Mouse (Mus musculus): Measurements from ENCODE around the gene Hdhd5. TPM values are rescaled to one million over a fixed set of nuclear protein-coding genes. Genes with fewer than 3 reads are reported as not detected.

Hdhd5 gene
- polyA plus RNA-seq, 1 experiment from 2014 or later, result 13.5 TPM

DNA sequence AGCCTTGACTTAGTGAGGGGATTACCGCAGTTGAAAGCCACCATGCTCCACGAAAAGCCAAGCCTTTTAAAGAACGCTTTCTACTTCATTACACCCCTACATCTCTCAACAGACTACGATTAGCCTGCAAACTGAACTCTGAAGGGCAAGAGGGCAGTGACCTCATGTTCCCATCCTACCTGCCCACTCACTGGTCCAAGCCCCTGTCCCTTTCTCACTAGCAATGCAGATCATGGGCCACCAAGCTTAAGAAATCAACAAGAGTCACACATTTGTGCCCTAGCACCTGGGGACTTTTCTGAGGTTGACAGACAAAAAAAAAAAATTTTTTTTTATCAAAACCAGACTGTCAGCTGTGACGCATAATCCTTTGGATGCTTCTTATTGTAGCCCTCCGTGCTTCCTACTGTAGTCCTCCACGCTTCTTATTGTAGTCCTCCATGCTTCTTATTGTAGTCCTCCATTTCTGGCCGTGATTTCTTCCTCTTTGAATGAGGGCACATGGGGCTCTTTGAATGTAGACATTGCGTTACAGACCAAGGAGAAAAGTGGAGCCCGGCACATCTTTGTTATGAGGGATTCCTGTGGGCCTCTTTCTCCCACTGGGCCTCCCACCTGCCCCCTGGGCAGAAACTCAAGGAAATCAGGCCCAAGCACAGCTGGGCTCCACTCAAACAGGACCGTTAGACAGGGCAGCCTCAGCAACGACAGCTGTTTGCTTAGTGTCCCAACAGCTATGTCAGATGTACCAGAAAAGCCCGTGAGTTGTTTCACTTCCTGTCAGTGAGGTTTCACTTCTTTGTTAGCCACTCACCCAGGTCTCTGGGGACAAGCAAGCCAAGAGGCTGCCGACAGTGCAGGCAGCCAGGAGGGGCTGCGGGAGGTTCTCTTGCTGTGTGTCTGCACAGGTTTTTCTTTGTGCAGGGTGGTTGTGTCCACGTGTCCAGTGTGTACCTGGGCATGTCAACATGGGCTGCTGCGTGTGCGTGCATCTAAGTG is 36.1 kb upstream of the Hdhd5 start:
- ATAC-seq (replicated peaks; ENCODE audit: low FRiP score, low TSS enrichment, low read depth), result no peak
- H3K4me1 ChIP-seq (replicated peaks; ENCODE audit: control insufficient read depth, insufficient read depth, low read length), result no peaks in the 10 kb centered on the region
- H3K27ac ChIP-seq (ENCODE audit: low read depth), result no peak overlapping the region
- no peaks in the 10 kb centered on the region for H3K9me3 ChIP-seq (ENCODE audit: control insufficient read depth, low read length)
- DNase-seq (ENCODE audit: low spot score), result no peak
- H3K4me3 ChIP-seq (ENCODE audit: low read depth, low read length), result no peak overlapping the region
- no peak overlapping the region for H3K4me2 ChIP-seq (ENCODE audit: low read length)
- H3K36me3 ChIP-seq (ENCODE audit: control insufficient read depth, insufficient read depth, low read length), result no peaks in the 10 kb centered on the region
- H3K9ac ChIP-seq (ENCODE audit: low read length), result no peak overlapping the region
- no peaks in the 10 kb centered on the region for H3K27me3 ChIP-seq (replicated peaks; ENCODE audit: control insufficient read depth, insufficient read depth, low read length)
- 71% methylated on average over 18 of the region's 18 CpGs for WGBS

DNA sequence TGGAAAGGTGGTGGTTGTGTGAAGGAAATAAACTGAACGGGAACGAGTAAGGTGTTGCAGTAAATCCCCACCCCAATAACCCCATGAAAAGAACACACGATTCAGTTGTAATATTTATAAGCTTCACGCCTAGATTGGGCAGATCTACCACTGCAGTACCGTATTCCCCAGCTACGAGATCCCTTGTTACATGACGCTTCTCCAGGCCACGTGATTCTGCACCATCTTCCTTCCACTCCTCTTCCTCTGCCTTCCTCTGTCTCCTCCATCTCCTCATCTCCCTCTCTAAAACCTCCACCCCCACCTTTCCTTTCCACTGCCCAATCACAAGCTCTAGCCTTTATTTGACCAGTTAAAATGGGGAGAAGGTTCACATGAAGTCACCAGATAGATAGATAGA is 25.5 kb upstream of the Hdhd5 start:
- Histone ChIP-seq H3K9ac (ENCODE audit: low read length) (no peak overlapping the region), H3K4me3 (ENCODE audit: low read depth, low read length) (no peak overlapping the region), H3K27me3 (replicated peaks; ENCODE audit: control insufficient read depth, insufficient read depth, low read length) (no peaks in the 10 kb centered on the region), H3K9me3 (ENCODE audit: control insufficient read depth, low read length) (no peaks in the 10 kb centered on the region), H3K36me3 (ENCODE audit: control insufficient read depth, insufficient read depth, low read length) (no peaks in the 10 kb centered on the region), H3K4me2 (ENCODE audit: low read length) (no peak overlapping the region), H3K4me1 (replicated peaks; ENCODE audit: control insufficient read depth, insufficient read depth, low read length) (no peaks in the 10 kb centered on the region), H3K27ac (ENCODE audit: low read depth) (no peak overlapping the region)
- ATAC-seq (replicated peaks; ENCODE audit: low FRiP score, low TSS enrichment, low read depth) (no peak), DNase-seq (ENCODE audit: low spot score) (no peak)
- WGBS, result 86% methylated on average over 8 of the region's 8 CpGs

DNA sequence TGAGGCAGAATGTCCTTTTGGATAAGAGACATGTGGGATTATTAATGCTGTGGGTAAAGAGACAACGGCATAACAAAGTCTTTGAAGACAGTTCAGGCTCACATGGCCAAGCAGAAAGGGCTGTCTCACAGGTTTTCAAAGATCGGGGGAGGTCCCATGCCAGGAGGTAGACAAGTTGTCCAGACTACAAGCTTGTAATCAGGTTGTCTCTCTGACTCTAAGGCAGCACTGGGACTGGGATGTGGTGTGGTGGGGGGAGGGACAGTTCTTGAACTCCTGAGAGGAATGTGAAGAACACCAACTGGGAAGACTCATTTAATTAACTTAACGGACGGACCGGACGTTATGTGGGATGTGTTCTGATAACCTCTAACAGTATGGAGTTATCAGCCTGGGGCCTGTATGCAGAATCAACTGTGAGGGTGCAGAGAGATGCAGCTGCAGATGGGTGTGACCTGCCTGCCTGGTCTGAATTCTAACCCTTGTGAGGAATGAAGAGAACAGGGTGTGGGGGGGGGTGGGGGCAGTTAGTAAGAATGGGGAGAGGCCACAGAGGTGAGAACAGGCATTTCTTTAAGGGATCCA is 25.0 kb upstream of the Hdhd5 start:
- Histone ChIP-seq H3K27me3 (replicated peaks; ENCODE audit: control insufficient read depth, insufficient read depth, low read length) (no peaks in the 10 kb centered on the region), H3K4me1 (replicated peaks; ENCODE audit: control insufficient read depth, insufficient read depth, low read length) (no peaks in the 10 kb centered on the region), H3K4me2 (ENCODE audit: low read length) (no peak overlapping the region), H3K36me3 (ENCODE audit: control insufficient read depth, insufficient read depth, low read length) (no peaks in the 10 kb centered on the region), H3K9me3 (ENCODE audit: control insufficient read depth, low read length) (no peaks in the 10 kb centered on the region), H3K27ac (ENCODE audit: low read depth) (no peak overlapping the region), H3K9ac (ENCODE audit: low read length) (no peak overlapping the region), H3K4me3 (ENCODE audit: low read depth, low read length) (no peak overlapping the region)
- ATAC-seq (replicated peaks; ENCODE audit: low FRiP score, low TSS enrichment, low read depth), result no peak
- no peak for DNase-seq (ENCODE audit: low spot score)
- 87% methylated on average over 6 of the region's 6 CpGs for WGBS

DNA sequence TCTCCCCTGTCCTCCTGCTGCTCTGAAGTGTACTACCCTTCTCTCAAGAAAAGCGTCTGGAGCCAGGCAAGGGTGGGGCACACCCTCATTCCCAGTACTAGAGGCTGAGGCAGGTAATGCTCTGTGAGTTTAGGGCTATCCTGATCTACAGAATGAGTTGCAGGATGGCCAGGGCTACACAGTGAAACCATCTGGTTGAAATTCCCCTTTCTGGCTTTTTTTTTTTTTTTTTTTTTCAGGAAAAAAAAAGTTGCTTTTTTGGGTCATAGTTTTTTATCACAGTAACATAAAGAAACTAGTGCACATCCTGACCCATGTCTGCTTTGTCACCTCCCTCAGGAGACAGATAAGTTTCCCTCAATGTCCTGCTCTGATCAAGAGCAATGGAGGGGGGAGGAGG is 24.0 kb upstream of the Hdhd5 start:
- H3K27ac ChIP-seq (ENCODE audit: low read depth), result no peak overlapping the region
- H3K9ac ChIP-seq (ENCODE audit: low read length), result no peak overlapping the region
- no peak for ATAC-seq (replicated peaks; ENCODE audit: low FRiP score, low TSS enrichment, low read depth)
- H3K4me1 ChIP-seq (replicated peaks; ENCODE audit: control insufficient read depth, insufficient read depth, low read length), result no peaks in the 10 kb centered on the region
- H3K36me3 ChIP-seq (ENCODE audit: control insufficient read depth, insufficient read depth, low read length), result no peaks in the 10 kb centered on the region
- no peak for DNase-seq (ENCODE audit: low spot score)
- H3K9me3 ChIP-seq (ENCODE audit: control insufficient read depth, low read length), result no peaks in the 10 kb centered on the region
- H3K27me3 ChIP-seq (replicated peaks; ENCODE audit: control insufficient read depth, insufficient read depth, low read length), result no peaks in the 10 kb centered on the region
- no peak overlapping the region for H3K4me2 ChIP-seq (ENCODE audit: low read length)
- WGBS, result 54% methylated on average over 1 of the region's 1 CpGs
- H3K4me3 ChIP-seq (ENCODE audit: low read depth, low read length), result no peak overlapping the region

DNA sequence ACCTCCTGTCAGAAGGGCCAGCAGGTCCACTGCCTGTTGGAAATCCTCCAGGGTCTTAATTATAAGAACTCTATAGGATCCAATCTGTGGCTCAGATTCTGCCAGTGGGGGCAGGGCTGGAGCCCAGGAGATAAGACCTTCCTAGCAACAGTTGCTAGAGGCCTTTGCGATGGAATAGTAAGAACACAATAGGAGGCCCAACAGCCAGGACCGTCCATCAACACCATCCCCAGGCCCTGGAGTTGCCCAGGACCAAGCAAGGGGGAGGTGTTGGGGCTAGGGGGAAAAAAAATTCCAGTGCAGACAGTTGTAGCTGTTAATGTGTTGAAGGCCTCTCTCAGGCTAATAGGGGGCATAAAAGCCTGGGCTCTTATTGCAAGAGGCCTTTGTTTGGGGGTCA is 19.1 kb upstream of the Hdhd5 start:
- Histone ChIP-seq H3K4me3 (ENCODE audit: low read depth, low read length) (no peak overlapping the region), H3K27ac (ENCODE audit: low read depth) (no peak overlapping the region), H3K9ac (ENCODE audit: low read length) (no peak overlapping the region), H3K36me3 (ENCODE audit: control insufficient read depth, insufficient read depth, low read length) (no peaks in the 10 kb centered on the region), H3K27me3 (replicated peaks; ENCODE audit: control insufficient read depth, insufficient read depth, low read length) (no peaks in the 10 kb centered on the region), H3K4me2 (ENCODE audit: low read length) (no peak overlapping the region), H3K4me1 (replicated peaks; ENCODE audit: control insufficient read depth, insufficient read depth, low read length) (no peaks in the 10 kb centered on the region), H3K9me3 (ENCODE audit: control insufficient read depth, low read length) (no peaks in the 10 kb centered on the region)
- WGBS, result 21% methylated on average over 2 of the region's 2 CpGs
- DNase-seq (ENCODE audit: low spot score) (no peak), ATAC-seq (replicated peaks; ENCODE audit: low FRiP score, low TSS enrichment, low read depth) (no peak)

DNA sequence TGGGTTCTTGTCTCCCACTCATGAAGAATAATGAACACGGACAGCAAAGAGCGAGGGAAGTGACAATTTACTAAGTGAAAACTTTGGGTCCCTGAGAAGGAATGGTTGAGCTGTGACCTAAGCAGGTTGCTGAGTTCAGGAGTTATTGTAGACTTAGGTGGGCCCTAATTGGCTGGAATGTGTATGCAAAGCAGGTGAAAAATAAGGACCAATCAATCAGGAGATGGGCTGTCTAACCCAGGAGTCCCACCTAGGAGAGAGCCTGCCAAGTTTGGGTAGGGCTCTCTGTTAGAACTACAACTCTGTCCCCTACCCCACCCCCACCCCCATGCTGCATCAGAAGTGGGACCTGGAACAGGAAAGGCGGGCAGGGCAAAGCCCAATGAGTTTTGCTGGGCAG is 17.5 kb upstream of the Hdhd5 start:
- DNase-seq (ENCODE audit: low spot score) (no peak), ATAC-seq (replicated peaks; ENCODE audit: low FRiP score, low TSS enrichment, low read depth) (no peak)
- WGBS, result 93% methylated on average over 3 of the region's 3 CpGs
- H3K36me3 ChIP-seq (ENCODE audit: control insufficient read depth, insufficient read depth, low read length), result no peaks in the 10 kb centered on the region
- H3K27me3 ChIP-seq (replicated peaks; ENCODE audit: control insufficient read depth, insufficient read depth, low read length), result no peaks in the 10 kb centered on the region
- no peaks in the 10 kb centered on the region for H3K9me3 ChIP-seq (ENCODE audit: control insufficient read depth, low read length)
- H3K4me1 ChIP-seq (replicated peaks; ENCODE audit: control insufficient read depth, insufficient read depth, low read length), result no peaks in the 10 kb centered on the region
- H3K9ac ChIP-seq (ENCODE audit: low read length), result no peak overlapping the region
- no peak overlapping the region for H3K4me2 ChIP-seq (ENCODE audit: low read length)
- no peak overlapping the region for H3K27ac ChIP-seq (ENCODE audit: low read depth)
- no peak overlapping the region for H3K4me3 ChIP-seq (ENCODE audit: low read depth, low read length)

DNA sequence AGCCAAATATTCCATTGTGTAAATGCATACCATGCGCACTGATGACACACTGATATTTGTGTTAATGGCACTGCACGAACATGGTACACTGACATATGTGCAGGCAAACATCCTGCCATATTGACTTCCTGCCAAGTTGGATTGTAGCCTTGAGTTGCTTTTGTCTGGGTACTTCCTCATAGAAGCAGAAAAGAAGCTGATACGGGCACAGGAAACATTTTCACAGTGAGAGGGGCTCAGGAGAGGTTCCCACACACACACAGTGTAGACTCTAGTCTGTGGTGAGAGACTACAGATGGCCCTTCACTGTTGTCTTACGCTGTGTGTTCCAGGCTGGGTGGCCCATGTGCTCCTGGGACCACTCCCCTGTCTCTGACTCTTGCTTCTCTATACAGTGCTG is 15.9 kb upstream of the Hdhd5 start:
- H3K4me3 ChIP-seq (ENCODE audit: low read depth, low read length), result no peak overlapping the region
- DNase-seq (ENCODE audit: low spot score) (no peak), ATAC-seq (replicated peaks; ENCODE audit: low FRiP score, low TSS enrichment, low read depth) (no peak)
- no peak overlapping the region for H3K27ac ChIP-seq (ENCODE audit: low read depth)
- H3K36me3 ChIP-seq (ENCODE audit: control insufficient read depth, insufficient read depth, low read length), result no peaks in the 10 kb centered on the region
- 83% methylated on average over 4 of the region's 4 CpGs for WGBS
- no peak overlapping the region for H3K9ac ChIP-seq (ENCODE audit: low read length)
- no peaks in the 10 kb centered on the region for H3K4me1 ChIP-seq (replicated peaks; ENCODE audit: control insufficient read depth, insufficient read depth, low read length)
- H3K9me3 ChIP-seq (ENCODE audit: control insufficient read depth, low read length), result no peaks in the 10 kb centered on the region
- H3K27me3 ChIP-seq (replicated peaks; ENCODE audit: control insufficient read depth, insufficient read depth, low read length), result no peaks in the 10 kb centered on the region
- no peak overlapping the region for H3K4me2 ChIP-seq (ENCODE audit: low read length)

DNA sequence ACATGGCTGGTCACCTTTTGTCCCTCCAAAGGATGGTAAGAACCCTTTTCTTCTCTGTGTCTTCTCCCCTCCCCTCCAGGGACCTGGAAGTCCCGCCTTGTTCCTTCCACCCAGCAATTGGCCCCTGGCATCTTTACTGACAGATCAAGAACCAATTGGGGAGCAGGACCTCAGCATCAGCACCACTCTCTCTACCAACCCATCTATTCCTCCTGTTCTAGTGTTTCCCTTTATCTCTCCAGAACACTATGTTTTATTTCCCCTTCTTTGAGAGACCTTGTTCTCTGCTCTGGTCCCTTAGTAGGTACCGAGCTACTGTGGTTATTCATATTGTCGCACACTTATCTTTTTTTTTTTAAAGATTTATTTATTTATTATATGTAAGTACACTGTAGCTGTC is 15.2 kb upstream of the Hdhd5 start:
- Histone ChIP-seq H3K4me1 (replicated peaks; ENCODE audit: control insufficient read depth, insufficient read depth, low read length) (no peaks in the 10 kb centered on the region), H3K9me3 (ENCODE audit: control insufficient read depth, low read length) (no peaks in the 10 kb centered on the region), H3K27me3 (replicated peaks; ENCODE audit: control insufficient read depth, insufficient read depth, low read length) (no peaks in the 10 kb centered on the region), H3K4me2 (ENCODE audit: low read length) (no peak overlapping the region), H3K27ac (ENCODE audit: low read depth) (no peak overlapping the region), H3K9ac (ENCODE audit: low read length) (no peak overlapping the region), H3K4me3 (ENCODE audit: low read depth, low read length) (no peak overlapping the region), H3K36me3 (ENCODE audit: control insufficient read depth, insufficient read depth, low read length) (no peaks in the 10 kb centered on the region)
- WGBS, result 94% methylated on average over 3 of the region's 3 CpGs
- DNase-seq (ENCODE audit: low spot score), result no peak
- ATAC-seq (replicated peaks; ENCODE audit: low FRiP score, low TSS enrichment, low read depth), result no peak

DNA sequence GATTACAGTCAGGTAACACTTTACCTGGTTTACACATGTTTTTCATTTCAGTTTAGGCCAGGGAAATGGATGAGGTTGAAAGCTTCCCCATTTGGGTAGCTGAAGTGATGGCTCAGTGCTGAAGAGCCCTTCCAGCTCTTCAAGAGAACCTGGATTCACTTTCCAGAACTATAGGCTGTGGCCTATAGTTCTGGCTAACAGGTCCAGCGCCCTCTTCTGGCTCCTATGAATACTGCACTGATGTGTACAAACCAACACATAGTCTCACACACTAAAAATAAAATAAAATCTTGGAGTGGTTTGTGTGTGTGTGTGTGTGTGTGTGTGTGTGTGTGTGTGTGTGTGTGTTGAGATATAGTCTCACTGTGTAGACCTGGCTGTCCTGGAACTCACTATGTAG is 10.9 kb upstream of the Hdhd5 start:
- DNase-seq (ENCODE audit: low spot score) (no peak), ATAC-seq (replicated peaks; ENCODE audit: low FRiP score, low TSS enrichment, low read depth) (no peak)
- H3K27ac ChIP-seq (ENCODE audit: low read depth), result no peak overlapping the region
- 22% methylated on average over 1 of the region's 1 CpGs for WGBS
- no peak overlapping the region for H3K9ac ChIP-seq (ENCODE audit: low read length)
- H3K27me3 ChIP-seq (replicated peaks; ENCODE audit: control insufficient read depth, insufficient read depth, low read length), result no peaks in the 10 kb centered on the region
- H3K4me3 ChIP-seq (ENCODE audit: low read depth, low read length), result no peak overlapping the region
- no peaks in the 10 kb centered on the region for H3K9me3 ChIP-seq (ENCODE audit: control insufficient read depth, low read length)
- no peaks in the 10 kb centered on the region for H3K4me1 ChIP-seq (replicated peaks; ENCODE audit: control insufficient read depth, insufficient read depth, low read length)
- H3K36me3 ChIP-seq (ENCODE audit: control insufficient read depth, insufficient read depth, low read length), result no peaks in the 10 kb centered on the region
- H3K4me2 ChIP-seq (ENCODE audit: low read length), result no peak overlapping the region
